Mouse (Mus musculus): ENCODE measurements at regions not wholly inside any gene's neighbourhood (a gene's known extent, or its start where the extent isn't known, plus 50 kb on each side); places are given as distances from the start of the nearest gene placed in this dataset.

DNA sequence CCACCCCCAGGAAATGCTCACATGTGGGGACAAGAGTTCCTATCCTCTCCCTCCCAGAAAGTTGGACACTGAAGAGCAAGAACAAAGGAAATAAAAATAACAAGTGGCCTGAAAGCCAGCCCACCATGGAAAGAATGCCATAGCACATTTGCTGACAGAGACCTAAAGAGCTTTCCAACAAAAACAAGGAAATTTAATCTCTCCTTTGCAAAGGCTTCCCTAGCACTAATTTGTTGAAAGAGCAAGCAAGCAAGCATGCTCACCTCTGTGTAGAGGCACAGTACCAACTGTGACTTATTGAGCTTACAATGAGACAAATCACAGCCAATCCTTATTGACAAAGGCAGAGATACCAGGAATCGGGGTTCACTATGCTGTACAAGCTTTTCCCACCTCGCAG, 100.9 kb upstream of the 4930412O13Rik start:
- H3K27ac ChIP-seq (replicated peaks in 1 of 2; ENCODE audit: control insufficient read depth in 1 of 2, insufficient read depth in 1 of 2, low read depth in 2 of 2, low read length in 2 of 2), result no peak overlapping the region; a peak in 1 of 4 replicates
- H3K27me3 ChIP-seq (ENCODE audit: control insufficient read depth, insufficient read depth, low read length), result no peaks in the 10 kb centered on the region
- no peaks in the 10 kb centered on the region for H3K4me1 ChIP-seq (ENCODE audit: control insufficient read depth in 2 of 2, insufficient read depth in 2 of 2, low read length in 2 of 2)
- ATAC-seq (ENCODE audit: insufficient number of reproducible peaks, insufficient read depth, low FRiP score, low read depth), result no peak
- WGBS, result 39% methylated on average over 2 of the region's 2 CpGs
- no peak overlapping the region for H3K9ac ChIP-seq (ENCODE audit: low read length)
- no peak overlapping the region for H3K4me2 ChIP-seq (ENCODE audit: low read length)
- no peaks in the 10 kb centered on the region for H3K9me3 ChIP-seq (ENCODE audit: control insufficient read depth, low read length)
- H3K36me3 ChIP-seq (ENCODE audit: control insufficient read depth, insufficient read depth, low read length), result no peaks in the 10 kb centered on the region
- no peak overlapping the region for H3K4me3 ChIP-seq (ENCODE audit: control insufficient read depth in 1 of 2, insufficient read depth in 1 of 2, low read depth in 1 of 2, low read length in 2 of 2)

DNA sequence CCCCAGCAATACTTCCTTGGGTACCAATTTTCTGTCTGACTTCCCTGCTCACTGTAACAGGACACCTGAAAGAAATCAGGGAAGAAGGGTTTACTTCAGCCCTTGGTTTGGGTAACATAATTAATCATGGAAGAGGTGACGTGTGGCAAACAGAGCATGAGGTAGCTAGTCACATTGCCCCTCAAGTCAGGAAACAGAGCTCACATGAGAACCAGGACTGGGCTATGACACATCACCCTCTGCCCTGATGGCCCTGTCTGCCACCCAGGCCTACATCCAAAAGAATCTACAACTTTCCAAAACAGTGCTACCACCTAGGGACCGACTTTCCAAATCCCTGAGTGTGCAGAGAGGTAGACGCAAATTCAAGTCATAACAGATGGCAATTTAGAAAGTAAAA, 98.4 kb upstream of the 4930412O13Rik start:
- Histone ChIP-seq H3K9me3 (ENCODE audit: control insufficient read depth, low read length) (no peaks in the 10 kb centered on the region), H3K36me3 (ENCODE audit: control insufficient read depth, insufficient read depth, low read length) (no peaks in the 10 kb centered on the region), H3K9ac (ENCODE audit: low read length) (no peak overlapping the region), H3K4me2 (ENCODE audit: low read length) (no peak overlapping the region), H3K27ac (replicated peaks in 1 of 2; ENCODE audit: control insufficient read depth in 1 of 2, insufficient read depth in 1 of 2, low read depth in 2 of 2, low read length in 2 of 2) (no peak overlapping the region), H3K27me3 (ENCODE audit: control insufficient read depth, insufficient read depth, low read length) (no peaks in the 10 kb centered on the region), H3K4me1 (ENCODE audit: control insufficient read depth in 2 of 2, insufficient read depth in 2 of 2, low read length in 2 of 2) (no peaks in the 10 kb centered on the region), H3K4me3 (ENCODE audit: control insufficient read depth in 1 of 2, insufficient read depth in 1 of 2, low read depth in 1 of 2, low read length in 2 of 2) (no peak overlapping the region)
- ATAC-seq (ENCODE audit: insufficient number of reproducible peaks, insufficient read depth, low FRiP score, low read depth), result no peak
- WGBS, result 72% methylated on average over 3 of the region's 3 CpGs

DNA sequence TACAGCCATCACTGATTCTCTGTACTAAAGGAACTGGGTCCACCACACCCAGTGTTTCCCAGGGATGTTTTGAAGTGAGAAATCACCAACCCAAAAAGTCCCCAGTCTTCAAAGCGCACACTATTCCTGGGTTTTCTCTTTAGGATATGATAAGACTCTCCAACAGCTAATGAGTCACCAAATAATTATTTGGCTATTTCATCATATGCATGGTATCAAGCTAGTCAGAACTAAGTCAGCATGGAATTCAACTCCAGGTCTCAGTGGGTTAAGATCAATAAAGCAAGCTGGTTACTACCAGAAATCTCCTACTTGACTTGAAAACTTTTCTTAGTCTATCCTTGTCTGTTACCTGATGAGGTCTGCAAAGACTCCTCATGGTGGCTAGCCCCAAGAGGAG, 89.1 kb upstream of the 4930412O13Rik start:
- no peak overlapping the region for H3K9ac ChIP-seq (ENCODE audit: low read length)
- H3K36me3 ChIP-seq (ENCODE audit: control insufficient read depth, insufficient read depth, low read length), result no peaks in the 10 kb centered on the region
- WGBS, result 64% methylated on average over 1 of the region's 1 CpGs
- H3K4me3 ChIP-seq (ENCODE audit: control insufficient read depth in 1 of 2, insufficient read depth in 1 of 2, low read depth in 1 of 2, low read length in 2 of 2), result no peak overlapping the region
- no peaks in the 10 kb centered on the region for H3K9me3 ChIP-seq (ENCODE audit: control insufficient read depth, low read length)
- no peaks in the 10 kb centered on the region for H3K27me3 ChIP-seq (ENCODE audit: control insufficient read depth, insufficient read depth, low read length)
- ATAC-seq (ENCODE audit: insufficient number of reproducible peaks, insufficient read depth, low FRiP score, low read depth), result no peak
- no peaks in the 10 kb centered on the region for H3K4me1 ChIP-seq (ENCODE audit: control insufficient read depth in 2 of 2, insufficient read depth in 2 of 2, low read length in 2 of 2)
- H3K27ac ChIP-seq (replicated peaks in 1 of 2; ENCODE audit: control insufficient read depth in 1 of 2, insufficient read depth in 1 of 2, low read depth in 2 of 2, low read length in 2 of 2), result no peak overlapping the region
- H3K4me2 ChIP-seq (ENCODE audit: low read length), result no peak overlapping the region

DNA sequence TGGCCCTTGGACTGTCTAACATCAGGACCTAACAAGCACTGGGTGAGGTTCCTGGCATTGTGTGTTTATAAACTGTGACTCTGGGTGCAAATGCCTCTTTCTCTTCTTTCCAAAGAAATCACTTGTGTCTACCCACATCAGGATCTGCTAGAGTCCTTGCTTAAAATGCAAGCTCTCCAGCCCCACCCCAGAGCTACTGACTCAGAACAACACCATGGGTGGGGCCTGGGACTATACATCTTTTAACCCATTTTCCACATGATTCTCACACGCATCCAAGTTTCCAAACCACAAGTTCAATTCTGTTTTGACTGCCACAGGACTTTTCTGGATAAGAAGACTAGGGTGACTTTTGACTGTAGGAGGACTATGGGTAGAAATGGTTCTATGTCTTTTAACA, 88.7 kb upstream of the 4930412O13Rik start:
- no peaks in the 10 kb centered on the region for H3K36me3 ChIP-seq (ENCODE audit: control insufficient read depth, insufficient read depth, low read length)
- no peak for ATAC-seq (ENCODE audit: insufficient number of reproducible peaks, insufficient read depth, low FRiP score, low read depth)

DNA sequence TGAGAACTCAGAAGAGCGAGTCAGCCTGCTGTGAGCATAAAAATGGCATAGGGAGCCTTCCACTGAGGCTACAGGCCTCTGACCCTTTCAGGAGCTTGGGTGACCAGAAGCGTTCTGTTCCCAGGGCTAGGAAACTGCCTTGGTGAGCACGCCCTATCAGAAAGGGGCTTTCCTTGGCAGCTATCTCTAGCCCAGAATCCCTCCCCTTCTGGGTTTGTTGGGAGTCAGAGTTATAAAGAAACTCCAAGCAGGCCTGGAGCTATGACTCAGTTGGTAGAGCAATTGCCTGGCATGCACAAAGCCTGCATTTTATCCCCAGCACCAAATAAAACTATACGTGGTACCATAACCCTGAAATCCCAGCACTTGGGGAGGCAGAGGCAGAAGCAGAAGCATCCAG, 85.7 kb upstream of the 4930412O13Rik start:
- ATAC-seq (ENCODE audit: insufficient number of reproducible peaks, insufficient read depth, low FRiP score, low read depth), result no peak
- H3K4me3 ChIP-seq (ENCODE audit: control insufficient read depth in 1 of 2, insufficient read depth in 1 of 2, low read depth in 1 of 2, low read length in 2 of 2), result no peak overlapping the region
- WGBS, result 48% methylated on average over 4 of the region's 4 CpGs

More for the DNA sequence above, 88.7 kb upstream of the 4930412O13Rik start:
- Histone ChIP-seq H3K27ac (replicated peaks in 1 of 2; ENCODE audit: control insufficient read depth in 1 of 2, insufficient read depth in 1 of 2, low read depth in 2 of 2, low read length in 2 of 2) (no peak overlapping the region), H3K9ac (ENCODE audit: low read length) (no peak overlapping the region), H3K4me2 (ENCODE audit: low read length) (no peak overlapping the region), H3K9me3 (ENCODE audit: control insufficient read depth, low read length) (no peaks in the 10 kb centered on the region), H3K4me1 (ENCODE audit: control insufficient read depth in 2 of 2, insufficient read depth in 2 of 2, low read length in 2 of 2) (no peaks in the 10 kb centered on the region), H3K4me3 (ENCODE audit: control insufficient read depth in 1 of 2, insufficient read depth in 1 of 2, low read depth in 1 of 2, low read length in 2 of 2) (no peak overlapping the region), H3K27me3 (ENCODE audit: control insufficient read depth, insufficient read depth, low read length) (no peaks in the 10 kb centered on the region)
- 96% methylated on average over 1 of the region's 1 CpGs for WGBS

DNA sequence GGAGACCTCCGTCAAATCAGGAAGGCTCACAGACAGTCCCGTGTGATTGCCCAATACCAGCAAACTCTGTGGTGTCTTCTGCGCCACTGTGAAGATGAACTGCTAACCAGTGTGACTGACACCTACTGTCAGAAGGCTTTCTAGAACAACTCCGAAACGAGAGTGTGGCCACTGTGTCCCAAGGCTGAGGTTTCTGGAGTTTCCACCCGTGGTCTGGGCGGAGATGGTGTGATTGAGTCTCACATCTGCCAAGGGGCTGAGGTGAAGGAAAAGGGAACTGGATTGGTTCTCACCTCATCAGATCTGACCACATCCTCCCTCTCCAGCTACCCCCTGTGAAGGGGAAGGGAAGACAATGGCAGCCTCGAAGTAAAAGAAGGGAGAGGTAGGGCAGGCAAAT, 79.6 kb upstream of the 4930412O13Rik start:
- Histone ChIP-seq H3K27ac (replicated peaks in 1 of 2; ENCODE audit: control insufficient read depth in 1 of 2, insufficient read depth in 1 of 2, low read depth in 2 of 2, low read length in 2 of 2) (no peak overlapping the region), H3K9me3 (ENCODE audit: control insufficient read depth, low read length) (no peaks in the 10 kb centered on the region), H3K9ac (ENCODE audit: low read length) (no peak overlapping the region), H3K4me1 (ENCODE audit: control insufficient read depth in 2 of 2, insufficient read depth in 2 of 2, low read length in 2 of 2) (peaks cover 0 to 2% of the 10 kb centered on the region in 2 experiments; a peak in 1 of 4 replicates), H3K4me3 (ENCODE audit: control insufficient read depth in 1 of 2, insufficient read depth in 1 of 2, low read depth in 1 of 2, low read length in 2 of 2) (no peak overlapping the region), H3K27me3 (ENCODE audit: control insufficient read depth, insufficient read depth, low read length) (no peaks in the 10 kb centered on the region), H3K4me2 (ENCODE audit: low read length) (no peak overlapping the region), H3K36me3 (ENCODE audit: control insufficient read depth, insufficient read depth, low read length) (no peaks in the 10 kb centered on the region)
- ATAC-seq (ENCODE audit: insufficient number of reproducible peaks, insufficient read depth, low FRiP score, low read depth), result no peak
- 69% methylated on average over 8 of the region's 8 CpGs for WGBS

More for the DNA sequence above, 85.7 kb upstream of the 4930412O13Rik start:
- no peaks in the 10 kb centered on the region for H3K4me1 ChIP-seq (ENCODE audit: control insufficient read depth in 2 of 2, insufficient read depth in 2 of 2, low read length in 2 of 2)
- H3K36me3 ChIP-seq (ENCODE audit: control insufficient read depth, insufficient read depth, low read length), result no peaks in the 10 kb centered on the region
- H3K27me3 ChIP-seq (ENCODE audit: control insufficient read depth, insufficient read depth, low read length), result no peaks in the 10 kb centered on the region
- no peaks in the 10 kb centered on the region for H3K9me3 ChIP-seq (ENCODE audit: control insufficient read depth, low read length)
- H3K9ac ChIP-seq (ENCODE audit: low read length), result no peak overlapping the region
- no peak overlapping the region for H3K4me2 ChIP-seq (ENCODE audit: low read length)
- H3K27ac ChIP-seq (replicated peaks in 1 of 2; ENCODE audit: control insufficient read depth in 1 of 2, insufficient read depth in 1 of 2, low read depth in 2 of 2, low read length in 2 of 2), result no peak overlapping the region

DNA sequence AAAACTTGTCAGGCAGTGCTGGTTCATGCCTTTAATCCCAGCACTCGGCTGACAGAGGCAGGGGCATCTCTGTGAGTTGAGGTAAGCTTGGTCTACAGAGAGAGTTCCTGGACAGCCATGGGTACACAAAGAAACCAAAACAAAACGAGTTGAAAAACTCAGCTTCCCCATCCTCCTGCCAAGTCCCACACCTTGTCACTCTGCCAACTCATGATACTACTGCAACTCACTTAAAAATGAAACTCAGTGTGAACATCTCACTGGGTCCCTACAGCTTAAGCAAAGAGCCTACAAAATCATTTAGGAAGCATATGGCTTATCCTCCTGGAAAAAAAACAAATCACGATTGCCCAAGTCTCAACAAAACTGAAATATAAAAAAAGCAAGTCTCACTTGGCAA, 76.7 kb upstream of the 4930412O13Rik start:
- no peaks in the 10 kb centered on the region for H3K27me3 ChIP-seq (ENCODE audit: control insufficient read depth, insufficient read depth, low read length)
- H3K27ac ChIP-seq (replicated peaks in 1 of 2; ENCODE audit: control insufficient read depth in 1 of 2, insufficient read depth in 1 of 2, low read depth in 2 of 2, low read length in 2 of 2), result no peak overlapping the region
- no peak overlapping the region for H3K9ac ChIP-seq (ENCODE audit: low read length)
- peaks cover 0 to 2% of the 10 kb centered on the region in 2 experiments; a peak in 1 of 4 replicates for H3K4me1 ChIP-seq (ENCODE audit: control insufficient read depth in 2 of 2, insufficient read depth in 2 of 2, low read length in 2 of 2)
- no peak overlapping the region for H3K4me3 ChIP-seq (ENCODE audit: control insufficient read depth in 1 of 2, insufficient read depth in 1 of 2, low read depth in 1 of 2, low read length in 2 of 2)
- H3K36me3 ChIP-seq (ENCODE audit: control insufficient read depth, insufficient read depth, low read length), result no peaks in the 10 kb centered on the region
- WGBS, result 44% methylated on average over 3 of the region's 3 CpGs
- no peak overlapping the region; the same call in 1 of the 2 replicates for H3K4me2 ChIP-seq (ENCODE audit: low read length)
- no peak for ATAC-seq (ENCODE audit: insufficient number of reproducible peaks, insufficient read depth, low FRiP score, low read depth)
- H3K9me3 ChIP-seq (ENCODE audit: control insufficient read depth, low read length), result no peaks in the 10 kb centered on the region

DNA sequence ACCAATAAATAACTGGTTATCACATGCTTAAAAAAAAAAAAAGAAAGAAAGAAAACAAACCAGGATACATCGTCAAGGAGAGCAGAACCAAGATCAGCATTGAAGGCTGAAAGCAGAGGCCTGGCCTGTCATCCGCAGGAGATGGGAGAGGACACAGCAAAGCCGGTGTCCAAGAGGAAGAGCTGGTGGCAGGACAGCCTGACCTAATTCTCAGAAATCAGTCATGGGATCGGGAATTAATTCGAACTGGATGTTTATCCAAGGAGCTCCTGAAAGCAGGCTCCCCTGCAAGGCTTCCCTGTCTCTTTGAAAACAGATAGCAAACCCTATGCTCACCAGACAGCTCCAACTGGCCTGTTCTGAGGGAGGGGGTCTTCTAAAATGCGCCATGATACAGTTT, 75.5 kb upstream of the 4930412O13Rik start:
- H3K9ac ChIP-seq (ENCODE audit: low read length), result no peak overlapping the region
- no peaks in the 10 kb centered on the region for H3K9me3 ChIP-seq (ENCODE audit: control insufficient read depth, low read length)
- no peaks in the 10 kb centered on the region for H3K36me3 ChIP-seq (ENCODE audit: control insufficient read depth, insufficient read depth, low read length)
- H3K4me1 ChIP-seq (ENCODE audit: control insufficient read depth in 2 of 2, insufficient read depth in 2 of 2, low read length in 2 of 2), result peaks cover 0 to 2% of the 10 kb centered on the region in 2 experiments; a peak in 1 of 4 replicates
- H3K4me2 ChIP-seq (ENCODE audit: low read length), result no peak overlapping the region
- no peaks in the 10 kb centered on the region for H3K27me3 ChIP-seq (ENCODE audit: control insufficient read depth, insufficient read depth, low read length)
- no peak overlapping the region for H3K27ac ChIP-seq (replicated peaks in 1 of 2; ENCODE audit: control insufficient read depth in 1 of 2, insufficient read depth in 1 of 2, low read depth in 2 of 2, low read length in 2 of 2)
- H3K4me3 ChIP-seq (ENCODE audit: control insufficient read depth in 1 of 2, insufficient read depth in 1 of 2, low read depth in 1 of 2, low read length in 2 of 2), result no peak overlapping the region
- ATAC-seq (ENCODE audit: insufficient number of reproducible peaks, insufficient read depth, low FRiP score, low read depth), result no peak
- WGBS, result 73% methylated on average over 6 of the region's 6 CpGs

Measured in heart, embryonic 14.5 days (tissue).